Mouse (Mus musculus): ENCODE results near the gene Tbc1d10c.

Gene Tbc1d10c

DNA sequence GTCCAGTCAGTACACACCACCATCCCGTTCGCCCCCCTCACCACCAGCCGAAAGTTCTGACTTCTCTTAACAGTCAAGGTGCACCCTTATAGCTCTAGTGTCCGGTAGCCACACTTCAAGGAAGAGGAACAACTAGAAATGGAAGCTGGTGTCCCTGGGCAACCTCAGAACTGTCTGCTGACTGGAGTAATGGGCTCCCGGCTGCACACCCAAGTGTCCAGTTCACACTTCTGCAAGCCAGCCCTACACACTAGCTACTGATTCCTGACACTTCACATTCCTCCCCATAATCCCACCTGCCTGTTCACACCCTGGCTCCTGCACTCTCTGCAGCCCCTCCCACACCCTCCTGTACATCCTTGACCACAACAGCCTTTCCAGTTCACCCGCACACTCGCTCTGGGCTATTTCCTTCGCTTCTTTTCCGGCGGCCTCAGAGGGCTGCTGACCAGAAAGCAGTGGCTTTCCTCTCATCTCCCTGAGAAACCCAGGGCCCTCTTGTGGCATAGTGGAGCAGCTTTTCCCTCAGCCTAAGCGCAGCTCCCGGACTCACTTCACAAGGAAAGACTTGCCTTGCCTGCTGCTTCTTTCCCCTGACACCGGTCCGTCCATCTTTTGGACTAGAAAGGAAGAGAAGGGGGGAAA, 25.1 kb upstream of the Tbc1d10c start:
- no peak for DNase-seq (ENCODE audit: low read depth in 2 of 2, low spot score in 2 of 2)

DNA sequence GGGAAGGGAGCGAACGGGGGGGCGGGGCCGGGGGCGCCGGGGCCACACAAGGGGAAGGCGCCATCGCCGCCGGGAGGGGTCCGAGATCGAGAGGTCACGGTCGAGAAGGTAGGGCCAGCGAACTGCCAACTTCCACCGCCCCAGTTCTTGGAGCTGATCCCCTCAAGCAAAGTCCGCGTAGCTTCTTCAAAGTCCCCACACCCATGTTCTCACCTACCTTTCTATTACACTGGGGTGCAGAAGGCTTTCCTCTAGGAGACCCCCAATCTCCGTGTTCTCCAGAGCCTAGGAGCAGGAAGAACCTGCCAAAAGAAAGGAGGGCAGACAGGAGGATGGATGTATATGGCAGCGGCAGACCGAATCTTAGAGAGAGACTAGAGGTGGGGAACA, 24.4 kb upstream of the Tbc1d10c start:
- DNase-seq (ENCODE audit: low read depth in 2 of 2, low spot score in 2 of 2), result no peak

DNA sequence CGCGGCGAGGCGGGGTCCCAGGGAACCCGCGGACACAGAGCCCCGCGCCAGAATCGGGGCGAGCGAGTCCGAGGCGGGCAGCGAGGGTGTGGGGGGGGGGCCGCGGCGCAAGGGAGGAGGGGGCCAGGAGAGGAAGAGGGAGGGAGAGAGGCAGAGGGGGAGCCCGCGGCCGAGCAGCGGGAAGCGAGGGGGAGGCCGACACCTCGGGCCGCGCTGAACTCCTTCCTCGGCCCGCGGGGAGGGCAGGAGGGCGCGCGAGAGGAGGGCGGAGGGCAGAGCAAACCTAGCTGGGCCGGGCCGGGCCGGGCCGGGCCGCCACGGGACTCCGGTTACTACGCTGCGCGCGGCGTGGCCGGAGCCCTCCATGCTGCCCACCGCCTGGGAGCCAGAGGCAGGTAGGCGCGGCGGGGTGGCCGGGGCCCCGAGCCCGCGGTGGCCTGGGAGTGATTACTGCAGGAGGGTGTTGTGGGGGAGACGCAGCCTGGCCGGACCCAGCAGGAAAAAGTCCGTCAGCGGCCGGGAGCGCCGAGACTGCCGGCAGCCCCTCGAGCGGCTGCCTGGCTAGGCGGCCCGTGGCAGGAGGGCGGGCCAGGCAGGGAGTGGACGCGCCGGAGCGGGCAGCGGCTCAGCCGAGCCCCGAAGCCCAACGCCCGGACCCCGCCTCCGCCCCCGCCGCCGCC, 23.8 kb upstream of the Tbc1d10c start:
- DNase-seq (ENCODE audit: low read depth in 2 of 2, low spot score in 2 of 2), result no peak

DNA sequence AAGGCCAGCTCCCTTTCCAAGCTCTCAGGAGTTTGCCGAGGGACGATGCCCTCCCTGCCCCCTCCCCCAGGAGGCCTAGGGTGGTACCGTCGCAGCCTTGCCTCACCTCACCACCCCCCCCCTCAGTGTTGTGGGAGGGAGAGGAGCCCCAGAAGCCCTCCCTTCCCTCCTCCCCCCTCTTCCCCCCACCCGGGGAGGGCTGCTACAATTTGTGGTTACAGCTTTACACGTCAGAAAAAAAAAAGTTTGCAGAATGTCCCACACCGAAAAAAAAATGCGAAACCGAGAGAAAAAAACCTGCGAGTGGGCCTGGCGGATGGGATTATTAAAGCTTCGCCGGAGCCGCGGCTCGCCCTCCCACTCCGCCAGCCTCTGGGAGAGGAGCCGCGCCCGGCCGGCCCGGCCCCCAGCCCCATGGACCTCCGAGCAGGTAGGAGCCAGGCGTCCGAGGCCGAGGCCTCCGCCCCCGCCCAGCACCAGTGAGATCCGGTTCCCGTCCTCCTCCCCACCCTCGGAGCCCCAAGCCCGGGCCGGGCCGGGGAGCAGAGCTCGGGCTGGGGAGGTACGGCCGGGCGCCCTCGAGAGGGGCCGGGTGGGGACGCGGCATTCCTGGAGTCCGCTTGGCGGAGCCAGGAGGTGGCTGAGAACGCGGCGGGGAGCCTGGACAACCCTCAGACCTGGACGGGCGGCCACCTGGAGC, 23.1 kb upstream of the Tbc1d10c start, which contains the start of the genes Clcf1 and AC109138.7:
Clcf1 (plus strand) TSS at position 168 of the 700 bp plus-strand sequence.
AC109138.7 (plus strand) TSS at position 287 of the 700 bp plus-strand sequence.
- DNase-seq (ENCODE audit: low read depth in 2 of 2, low spot score in 2 of 2), result peak; percentile 78 to 87

DNA sequence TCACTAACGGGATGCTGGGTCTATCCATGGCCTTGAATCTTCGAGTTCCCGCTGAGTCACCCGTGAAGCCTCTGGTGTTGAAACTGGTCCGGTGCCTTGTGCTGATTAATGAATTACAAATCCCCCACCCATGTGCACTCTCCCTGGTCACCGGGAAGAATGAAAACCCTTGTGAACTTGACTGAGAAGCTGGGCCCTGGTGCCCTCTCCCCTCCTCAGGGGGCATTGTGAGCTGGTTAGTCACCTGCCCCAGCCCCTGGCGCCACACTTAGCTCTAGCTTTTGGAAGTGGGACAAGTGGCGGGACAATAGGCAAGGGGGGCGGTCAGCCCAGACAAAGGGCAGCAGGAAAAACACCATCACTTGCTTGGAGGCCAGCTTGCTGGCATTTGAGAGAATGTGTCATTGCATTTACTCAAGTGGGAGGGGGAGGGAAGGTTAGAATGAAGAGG, 22.5 kb upstream of the Tbc1d10c start:
- DNase-seq (ENCODE audit: low read depth in 2 of 2, low spot score in 2 of 2), result no peak

DNA sequence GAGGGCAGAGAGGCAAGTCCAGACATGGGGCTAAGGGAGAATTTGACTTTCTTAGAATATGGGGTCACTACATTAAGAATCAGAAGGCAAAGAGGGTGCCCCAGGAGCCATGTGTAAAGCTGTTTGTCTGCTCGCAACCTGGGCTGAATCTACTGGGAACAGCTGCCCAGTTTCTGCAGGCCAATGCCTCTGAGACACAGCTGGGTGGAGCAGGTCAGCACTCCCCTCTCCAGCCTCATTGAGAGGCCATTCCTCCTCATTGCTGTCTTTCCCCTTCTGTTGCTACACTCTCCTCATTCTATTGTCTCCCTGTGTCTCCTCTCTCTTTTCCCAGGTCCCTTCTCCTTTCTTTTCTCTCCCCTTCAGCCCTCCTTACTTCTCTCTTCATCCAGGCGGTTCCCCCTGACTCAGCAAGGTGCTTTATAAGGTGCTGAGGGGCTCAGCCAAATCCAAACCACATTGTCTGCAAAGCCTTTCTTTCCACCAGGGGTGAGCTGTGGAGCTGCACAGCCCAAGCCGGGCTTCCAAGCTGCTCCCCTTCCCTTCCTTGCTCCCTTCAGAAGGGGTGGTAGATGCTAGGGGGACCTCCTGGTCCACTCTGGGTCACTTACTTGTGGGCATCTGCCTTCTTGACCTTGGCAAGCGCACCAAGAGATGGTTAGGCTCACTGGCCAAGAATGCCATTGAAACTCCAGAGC, 21.0 kb upstream of the Tbc1d10c start:
- DNase-seq (ENCODE audit: low read depth in 2 of 2, low spot score in 2 of 2), result no peak

DNA sequence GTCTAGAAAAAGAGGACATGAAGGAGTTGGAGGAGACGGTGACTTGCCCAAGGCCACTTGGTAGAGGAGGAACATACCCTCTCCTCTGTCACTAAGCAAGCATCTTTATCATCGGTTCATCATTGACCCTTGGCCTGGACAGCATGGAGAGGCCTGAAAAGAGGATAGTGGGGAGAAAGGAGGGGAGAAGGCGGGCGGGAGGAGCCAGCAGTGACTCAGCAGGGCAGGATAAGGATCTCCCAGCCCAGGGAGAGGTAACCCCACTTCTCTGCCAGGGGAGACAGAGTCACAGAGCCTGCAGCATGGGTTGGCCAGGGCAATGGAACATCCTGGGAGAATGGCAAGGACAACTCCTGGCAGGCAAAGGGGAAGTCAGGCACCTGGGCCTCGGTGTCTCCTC, 17.5 kb upstream of the Tbc1d10c start:
- DNase-seq (ENCODE audit: low read depth in 2 of 2, low spot score in 2 of 2), result no peak

DNA sequence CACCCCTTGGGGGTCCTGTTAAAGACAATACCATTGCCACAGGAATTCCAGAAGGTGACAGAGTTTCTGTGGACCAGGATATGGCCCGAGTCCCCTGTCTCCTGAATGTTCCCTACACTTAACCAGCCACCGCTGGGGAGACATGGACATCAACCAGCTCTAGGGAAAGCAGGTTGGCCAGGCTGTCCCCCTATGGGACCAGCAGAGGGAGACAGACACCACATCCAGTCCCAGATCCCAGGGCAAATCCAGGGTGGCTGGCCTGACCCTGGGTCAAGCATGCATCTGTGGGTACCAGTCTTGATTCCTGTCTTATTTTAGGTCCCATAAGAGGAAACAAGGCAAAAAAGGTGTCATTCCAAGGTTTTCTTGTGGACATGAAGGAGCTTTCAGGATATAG, 15.9 kb upstream of the Tbc1d10c start:
- DNase-seq (ENCODE audit: low read depth in 2 of 2, low spot score in 2 of 2), result peak in 1 of 2 experiments; percentile 57

DNA sequence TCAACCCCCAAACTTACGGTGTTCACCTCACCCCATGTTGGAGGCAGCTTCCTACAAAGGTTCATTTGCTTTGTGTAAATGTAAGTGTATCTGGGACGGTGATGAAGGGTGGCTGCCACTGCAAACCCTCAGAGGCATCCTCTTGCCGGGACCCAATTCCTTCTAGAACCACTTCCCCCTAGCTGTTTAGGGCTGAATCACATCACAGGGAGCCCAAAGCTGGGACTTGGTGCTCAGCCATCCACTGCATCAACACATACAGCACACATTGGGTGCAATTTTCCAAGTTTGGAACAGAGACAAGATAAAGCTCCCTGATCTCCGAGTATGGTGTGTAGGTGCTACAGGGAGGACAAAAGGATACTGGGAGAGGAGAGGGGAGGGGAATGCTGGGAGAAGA, 13.8 kb upstream of the Tbc1d10c start:
- DNase-seq (ENCODE audit: low read depth in 2 of 2, low spot score in 2 of 2), result no peak

DNA sequence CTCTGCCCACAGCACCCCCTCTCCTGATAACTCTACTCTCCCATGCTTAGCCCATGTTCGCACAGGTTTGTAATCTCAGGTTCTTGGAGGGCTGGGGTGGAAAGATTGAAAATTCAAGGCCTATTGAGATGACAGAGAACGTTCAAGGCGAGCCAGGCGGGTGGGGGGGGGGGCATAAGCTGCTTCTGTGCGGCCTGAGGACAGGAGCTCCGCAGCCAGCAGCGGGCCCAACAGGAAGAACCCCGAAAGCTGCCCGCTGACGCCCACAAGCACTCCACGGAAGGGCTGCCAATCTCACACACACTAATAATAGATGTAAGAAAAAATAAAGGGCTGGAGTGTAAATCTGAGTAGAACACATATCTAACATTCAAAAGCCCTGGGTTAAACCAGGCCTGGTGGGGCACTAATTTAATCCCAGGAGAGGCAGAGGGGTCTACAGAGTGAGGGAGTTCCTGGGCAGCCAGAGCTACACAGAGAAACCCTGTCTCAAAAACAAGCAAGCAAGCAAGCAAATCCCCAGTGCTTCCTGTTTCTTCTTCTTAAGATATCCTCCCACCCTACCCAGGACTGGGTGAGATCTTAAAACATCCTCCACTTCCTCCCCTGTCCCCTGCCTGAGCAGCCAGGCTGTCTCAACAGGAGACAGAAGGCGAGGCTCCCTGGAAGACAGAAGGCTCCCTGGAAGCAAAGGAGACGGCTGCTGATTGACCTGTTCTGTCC, 12.7 kb upstream of the Tbc1d10c start:
- peak; percentile 51 to 53 for DNase-seq (ENCODE audit: low read depth in 2 of 2, low spot score in 2 of 2)

DNA sequence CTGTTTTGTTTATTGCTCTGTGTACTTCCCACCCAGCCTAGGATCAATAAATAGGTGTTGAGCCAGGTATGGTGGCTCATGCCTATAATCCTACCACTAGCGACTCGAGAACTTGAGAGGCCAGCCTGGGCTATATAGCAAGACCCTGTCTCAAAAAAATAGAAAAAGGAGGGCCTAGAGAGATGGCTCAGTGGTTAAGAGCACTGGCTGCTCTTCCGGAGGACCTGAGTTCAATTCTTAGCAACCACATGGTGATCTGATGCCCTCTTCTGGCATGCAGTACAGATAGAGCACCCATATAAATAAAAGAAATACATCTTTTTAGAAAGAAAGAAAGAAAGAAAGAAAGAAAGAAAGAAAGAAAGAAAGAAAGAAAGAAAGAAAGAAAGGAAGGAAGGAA, 12.1 kb upstream of the Tbc1d10c start:
- DNase-seq (ENCODE audit: low read depth in 2 of 2, low spot score in 2 of 2), result no peak

DNA sequence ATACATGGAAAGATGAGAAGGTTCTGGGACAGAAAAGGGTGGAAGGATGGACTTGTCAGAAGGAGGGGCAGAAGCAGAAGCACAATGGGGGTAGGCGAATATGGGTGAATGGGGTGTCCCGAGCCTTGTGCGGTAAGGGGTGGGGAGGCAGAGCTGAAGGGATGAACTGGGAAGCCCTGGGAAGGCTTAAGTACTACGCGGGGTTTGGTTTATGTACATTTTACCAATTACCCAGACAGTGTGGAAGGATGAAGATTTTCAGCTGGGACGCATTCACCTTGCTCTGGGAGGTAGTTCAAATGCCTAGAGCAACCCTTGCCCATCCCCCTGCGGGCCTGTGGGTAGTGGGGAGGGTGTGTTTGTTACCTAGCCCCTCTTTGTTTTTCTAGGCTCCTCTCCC, 11.1 kb upstream of the Tbc1d10c start:
- DNase-seq (ENCODE audit: low read depth in 2 of 2, low spot score in 2 of 2), result no peak

DNA sequence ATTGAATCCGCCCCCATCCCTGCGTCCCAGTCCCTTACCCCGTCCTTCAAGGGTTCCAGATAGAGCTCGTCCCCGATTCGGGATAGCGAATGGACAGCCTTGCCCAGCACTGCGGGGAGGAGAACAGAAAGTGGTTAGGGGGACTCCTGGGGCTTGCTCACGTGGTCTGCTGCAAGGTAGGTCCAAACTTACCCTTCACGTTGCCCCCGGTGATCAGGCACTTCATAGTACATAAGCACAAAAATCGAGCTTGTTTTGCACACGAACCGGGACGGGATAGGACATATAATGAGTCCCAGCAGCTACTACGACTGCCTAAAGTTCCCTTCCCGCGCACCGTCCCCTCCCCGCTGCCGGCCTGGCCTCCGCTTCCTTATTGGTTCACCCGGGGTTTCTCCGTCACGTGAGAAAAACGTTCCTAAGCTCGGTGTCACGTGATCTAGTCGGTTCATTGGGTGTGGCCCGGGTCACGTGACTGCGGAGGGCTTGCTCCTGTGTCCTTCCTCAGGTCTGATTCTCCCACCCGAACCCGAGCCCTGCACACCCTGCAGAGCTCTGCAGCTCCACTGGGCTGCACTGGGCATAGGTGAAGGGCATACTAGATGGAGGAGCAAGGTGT, 10.3 kb upstream of the Tbc1d10c start, which contains the start of gene Rad9a:
Rad9a (minus strand) TSS at position 372 of the 619 bp plus-strand sequence.
- peak; percentile 77 to 86 for DNase-seq (ENCODE audit: low read depth in 2 of 2, low spot score in 2 of 2)

DNA sequence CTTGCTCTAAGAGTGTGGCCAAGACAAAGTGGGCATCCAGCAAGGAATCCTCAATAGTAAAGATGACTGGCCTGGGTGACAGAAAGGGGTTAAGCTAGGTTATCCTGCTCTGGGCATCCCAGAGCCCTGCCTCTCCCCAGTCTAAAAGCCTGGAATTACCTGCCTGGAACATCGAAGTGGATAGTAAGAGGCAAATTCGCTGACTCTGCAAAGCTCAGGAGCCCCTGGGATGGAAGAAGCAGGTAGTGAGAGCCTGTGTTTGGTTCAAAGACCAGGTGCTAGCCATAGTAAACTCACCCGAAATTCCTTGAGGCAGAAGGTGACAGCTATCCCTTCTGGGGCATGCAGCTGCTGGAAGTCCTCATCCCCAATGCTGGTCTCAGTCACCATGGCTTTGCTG, 6.1 kb upstream of the Tbc1d10c start:
- no peak for DNase-seq (ENCODE audit: low read depth in 2 of 2, low spot score in 2 of 2)

DNA sequence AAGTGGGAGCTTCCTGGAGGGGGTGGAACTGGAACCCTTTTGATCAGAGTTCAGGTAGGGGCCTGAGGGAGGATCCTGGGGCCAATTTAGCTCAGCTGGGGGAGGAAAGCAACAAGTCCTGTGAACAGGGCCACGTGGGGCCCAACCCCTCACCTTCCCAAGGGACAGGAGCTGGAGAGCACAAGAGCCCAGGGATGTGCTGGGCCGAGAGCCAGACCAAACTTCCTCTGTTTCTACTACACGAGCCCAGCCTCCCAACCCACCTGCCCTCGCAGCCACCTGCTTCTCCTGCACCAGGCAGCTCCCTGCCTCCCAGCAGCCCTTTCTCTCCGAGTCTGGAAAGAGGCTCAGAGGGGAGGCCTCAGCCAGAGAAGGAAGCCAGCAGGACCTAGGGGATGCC, 5.5 kb upstream of the Tbc1d10c start:
- DNase-seq (ENCODE audit: low read depth in 2 of 2, low spot score in 2 of 2), result no peak

DNA sequence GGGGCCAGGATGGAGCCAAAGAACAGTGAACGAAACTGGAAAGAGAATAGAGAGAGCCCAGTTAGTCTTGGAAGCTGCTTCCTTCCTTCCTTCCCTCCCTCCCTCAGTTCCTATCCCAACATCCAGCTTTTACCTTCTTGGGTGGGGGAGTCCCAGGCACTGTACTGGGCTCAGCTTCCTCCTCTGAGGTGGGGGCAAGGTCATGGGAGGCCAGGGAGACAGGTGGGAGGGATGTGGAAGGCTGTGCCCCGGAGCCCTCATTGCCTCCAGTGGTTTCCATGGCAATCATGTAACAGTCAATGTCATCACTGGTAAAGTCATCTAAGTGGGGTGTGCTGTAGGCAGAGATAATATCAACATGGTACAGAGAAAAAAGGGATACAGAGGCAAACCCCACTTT, 5.0 kb upstream of the Tbc1d10c start:
- DNase-seq (ENCODE audit: low read depth in 2 of 2, low spot score in 2 of 2), result no peak

DNA sequence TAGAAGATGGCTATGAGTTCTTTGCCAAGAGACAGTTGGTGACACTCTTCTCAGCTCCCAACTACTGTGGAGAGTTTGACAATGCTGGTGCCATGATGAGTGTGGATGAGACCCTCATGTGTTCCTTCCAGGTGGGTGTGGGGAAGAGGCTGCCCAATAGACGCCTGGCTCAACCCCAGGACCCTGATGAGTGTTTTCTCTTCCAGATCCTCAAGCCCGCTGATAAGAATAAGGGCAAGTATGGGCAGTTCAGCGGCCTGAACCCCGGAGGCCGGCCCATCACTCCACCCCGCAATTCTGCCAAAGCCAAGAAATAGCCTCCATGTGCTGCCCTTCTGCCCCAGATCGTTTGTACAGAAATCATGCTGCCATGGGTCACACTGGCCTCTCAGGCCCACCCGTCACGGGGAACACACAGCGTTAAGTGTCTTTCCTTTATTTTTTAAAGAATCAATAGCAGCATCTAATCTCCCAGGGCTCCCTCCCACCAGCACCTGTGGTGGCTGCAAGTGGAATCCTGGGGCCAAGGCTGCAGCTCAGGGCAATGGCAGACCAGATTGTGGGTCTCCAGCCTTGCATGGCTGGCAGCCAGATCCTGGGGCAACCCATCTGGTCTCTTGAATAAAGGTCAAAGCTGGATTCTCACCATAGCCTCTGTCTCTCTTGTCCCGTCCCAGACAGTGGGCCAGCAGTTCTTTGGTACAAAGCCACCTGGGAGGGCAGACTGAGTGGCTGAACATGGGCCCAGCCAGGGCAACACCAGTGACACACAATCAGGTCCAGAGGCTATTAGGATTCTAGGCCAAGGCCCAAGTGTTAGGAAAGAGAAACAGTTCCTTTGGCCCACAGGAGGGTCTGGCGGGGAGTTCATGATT, 3.9 kb upstream of the Tbc1d10c start:
- DNase-seq (ENCODE audit: low read depth in 2 of 2, low spot score in 2 of 2), result no peak

DNA sequence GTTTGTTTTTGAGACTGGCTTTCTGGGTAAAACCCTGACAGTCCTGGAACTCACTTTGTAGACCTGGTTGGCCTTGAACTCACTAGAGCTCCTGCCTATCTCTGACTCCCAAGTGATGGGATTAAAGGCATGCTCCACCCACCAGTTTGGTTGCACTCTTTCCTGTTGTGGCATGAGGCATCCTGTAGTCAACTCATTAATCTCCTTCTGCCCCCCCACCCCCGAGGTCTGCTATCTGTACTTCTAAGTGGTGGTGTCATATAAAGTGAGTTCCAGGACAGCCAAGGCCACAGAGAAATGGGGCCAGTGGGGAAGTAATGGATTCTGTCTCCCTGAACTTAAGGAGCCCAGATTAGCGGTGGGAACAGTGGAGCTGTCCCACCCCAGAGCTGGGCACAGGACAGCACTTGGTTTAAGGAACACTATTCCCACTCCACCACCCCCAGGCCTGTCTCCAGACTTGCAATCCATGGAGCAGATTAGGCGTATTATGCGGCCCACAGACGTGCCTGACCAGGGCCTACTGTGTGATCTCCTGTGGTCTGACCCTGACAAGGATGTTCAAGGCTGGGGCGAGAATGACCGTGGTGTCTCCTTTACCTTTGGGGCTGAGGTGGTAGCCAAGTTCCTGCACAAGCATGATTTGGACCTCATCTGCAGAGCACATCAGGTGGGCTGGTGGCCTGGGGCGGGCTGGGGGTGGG, 3.1 kb upstream of the Tbc1d10c start:
- DNase-seq (ENCODE audit: low read depth in 2 of 2, low spot score in 2 of 2), result no peak

DNA sequence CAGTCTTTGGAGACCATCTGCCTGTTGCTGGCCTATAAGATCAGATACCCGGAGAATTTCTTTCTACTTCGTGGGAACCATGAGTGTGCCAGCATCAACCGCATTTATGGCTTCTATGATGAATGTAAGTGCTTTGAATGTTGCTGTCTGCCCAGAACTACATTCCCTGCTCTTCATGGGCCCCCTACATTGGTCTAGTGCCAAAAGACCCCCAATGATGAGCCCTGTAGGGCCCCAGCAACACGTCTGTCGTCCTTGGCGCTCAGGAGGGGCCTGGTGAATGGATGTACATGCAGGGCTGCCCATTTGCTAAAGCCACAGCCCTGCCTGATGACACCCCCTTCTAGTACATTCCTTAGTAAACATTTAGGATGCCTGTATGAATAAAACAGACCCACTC, 2.0 kb upstream of the Tbc1d10c start:
- DNase-seq (ENCODE audit: low read depth in 2 of 2, low spot score in 2 of 2), result no peak
